Mouse (Mus musculus): ENCODE results near the gene Uqcc2. TPM values are rescaled to one million over a fixed set of nuclear protein-coding genes. Genes with fewer than 3 reads are reported as not detected.

The Uqcc2 gene
- polyA plus RNA-seq, 1 experiment from 2014 or later = 301 TPM

- no peak overlapping the region; the same call in 1 of the 2 replicates for H3K27ac ChIP-seq (replicated peaks)
- no peaks in the 10 kb centered on the region for H3K9me3 ChIP-seq (replicated peaks)
- ATAC-seq (ENCODE audit: insufficient number of reproducible peaks, low FRiP score, low TSS enrichment, low read depth) = no peak
- no peak overlapping the region for H3K4me2 ChIP-seq (replicated peaks)
- H3K27me3 ChIP-seq = no peaks in the 10 kb centered on the region
- no peak overlapping the region for H3K9ac ChIP-seq
- H3K4me3 ChIP-seq (replicated peaks) = no peak overlapping the region
- no peaks in the 10 kb centered on the region for H3K36me3 ChIP-seq
- peaks cover 20% of the 10 kb centered on the region; the same call in 1 of the 2 replicates for H3K4me1 ChIP-seq
- 67% methylated on average over 17 of the region's 17 CpGs for WGBS
These were observed 58.6 kb downstream of the Uqcc2 start for GRCm38 (mm10) chr17:27074849-27075745.

DNA sequence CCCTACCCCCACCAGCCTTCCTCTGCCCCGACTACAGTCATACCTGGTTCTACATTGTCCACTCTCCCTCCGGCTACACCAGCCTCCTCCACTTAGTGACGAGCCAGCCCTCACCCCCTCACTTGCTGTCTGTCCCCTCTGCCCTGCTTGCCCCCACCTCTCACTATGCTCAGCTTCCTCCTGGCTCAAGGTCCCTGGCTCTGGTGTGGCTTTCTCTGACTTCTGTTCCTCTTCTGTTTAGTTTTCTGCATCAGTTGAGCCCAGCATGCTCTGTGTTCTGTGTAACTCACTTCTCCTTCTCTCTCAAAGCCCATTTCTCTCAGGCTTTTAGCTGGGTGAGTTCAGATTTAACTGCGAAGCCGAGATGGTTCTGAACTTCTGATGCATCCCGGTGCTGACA, 59.5 kb downstream of the Uqcc2 start:
- no peak overlapping the region for H3K9ac ChIP-seq
- no peaks in the 10 kb centered on the region for H3K9me3 ChIP-seq (replicated peaks)
- H3K4me1 ChIP-seq = peaks cover 20% of the 10 kb centered on the region; the same call in 1 of the 2 replicates
- ATAC-seq (ENCODE audit: insufficient number of reproducible peaks, low FRiP score, low TSS enrichment, low read depth) = no peak
- H3K4me2 ChIP-seq (replicated peaks) = no peak overlapping the region
- H3K36me3 ChIP-seq = no peaks in the 10 kb centered on the region
- no peak overlapping the region for H3K4me3 ChIP-seq (replicated peaks)
- 61% methylated on average over 6 of the region's 6 CpGs for WGBS
- peak overlapping the region; percentile 58; the same call in 1 of the 2 replicates for H3K27ac ChIP-seq (replicated peaks)
- H3K27me3 ChIP-seq = no peaks in the 10 kb centered on the region

GRCm38 (mm10) chr17:27073778-27074177, 59.9 kb downstream of the Uqcc2 start:
- H3K9me3 ChIP-seq (replicated peaks) = no peaks in the 10 kb centered on the region
- no peak overlapping the region for H3K9ac ChIP-seq
- no peaks in the 10 kb centered on the region for H3K36me3 ChIP-seq
- 64% methylated on average over 9 of the region's 9 CpGs for WGBS
- H3K27ac ChIP-seq (replicated peaks) = no peak overlapping the region; the same call in 1 of the 2 replicates
- no peaks in the 10 kb centered on the region for H3K27me3 ChIP-seq
- no peak overlapping the region for H3K4me3 ChIP-seq (replicated peaks)
- H3K4me1 ChIP-seq = peaks cover 20% of the 10 kb centered on the region; the same call in 1 of the 2 replicates
- H3K4me2 ChIP-seq (replicated peaks) = no peak overlapping the region
- ATAC-seq (ENCODE audit: insufficient number of reproducible peaks, low FRiP score, low TSS enrichment, low read depth) = no peak; the same call in 1 of the 2 replicates

GRCm38 (mm10) chr17:27073126-27073525, 60.6 kb downstream of the Uqcc2 start:
- Histone ChIP-seq H3K9me3 (replicated peaks) (no peaks in the 10 kb centered on the region), H3K9ac (no peak overlapping the region), H3K4me3 (replicated peaks) (no peak overlapping the region), H3K36me3 (no peaks in the 10 kb centered on the region), H3K4me2 (replicated peaks) (no peak overlapping the region), H3K27me3 (no peaks in the 10 kb centered on the region), H3K4me1 (peaks cover 20% of the 10 kb centered on the region; the same call in 1 of the 2 replicates), H3K27ac (replicated peaks) (no peak overlapping the region)
- ATAC-seq (ENCODE audit: insufficient number of reproducible peaks, low FRiP score, low TSS enrichment, low read depth) = no peak
- WGBS = 75% methylated on average over 5 of the region's 5 CpGs

Small RNAs within 50 kb of the gene (microRNA-seq; reads per million reads assigned to microRNA genes)
- gene Mir7677 (ENCODE audit: borderline number of aligned reads) = not detected

Other genes starting within 250 kb of the Uqcc2 start
- 6.5 and 7.4 TPM in 2 replicates for gene Kifc5b, start 216.8 kb downstream of the Uqcc2 start, polyA plus RNA-seq (2015; fragmentation: Nextera tagmentation; extraction: Ambion mirVana)
- 13.6 and 17.4 TPM in 2 replicates for gene Phf1, start 200.9 kb downstream of the Uqcc2 start, polyA plus RNA-seq (2015; fragmentation: Nextera tagmentation; extraction: Ambion mirVana)
- 172 and 180 TPM in 2 replicates for gene Cuta, start 194.3 kb downstream of the Uqcc2 start, polyA plus RNA-seq (2015; fragmentation: Nextera tagmentation; extraction: Ambion mirVana)
- 2.2 and 3.2 TPM in 2 replicates for gene Syngap1, start 192.7 kb downstream of the Uqcc2 start, polyA plus RNA-seq (2015; fragmentation: Nextera tagmentation; extraction: Ambion mirVana)
- gene Zbtb9, start 160.7 kb downstream of the Uqcc2 start, polyA plus RNA-seq (2015; fragmentation: Nextera tagmentation; extraction: Ambion mirVana) = 13.8 and 15.6 TPM in 2 replicates
- gene Bak1, start 104.9 kb downstream of the Uqcc2 start, polyA plus RNA-seq (2015; fragmentation: Nextera tagmentation; extraction: Ambion mirVana) = 5.6 and 7.3 TPM in 2 replicates
- gene Itpr3, start 76.6 kb downstream of the Uqcc2 start, polyA plus RNA-seq (2015; fragmentation: Nextera tagmentation; extraction: Ambion mirVana) = 5.3 TPM in 2 replicates
- 0.81 and 0.91 TPM in 2 replicates for gene Ip6k3, start 33.9 kb upstream of the Uqcc2 start, polyA plus RNA-seq (2015; fragmentation: Nextera tagmentation; extraction: Ambion mirVana)
- gene Lemd2, start 70.6 kb upstream of the Uqcc2 start, polyA plus RNA-seq (2015; fragmentation: Nextera tagmentation; extraction: Ambion mirVana) = 17.3 and 18.7 TPM in 2 replicates

All from embryonic facial prominence, embryonic 15.5 days (tissue).